In genomic region chr15:80137945-80138791, GRCm38 (mm10) we compare ENCODE assay signal across 9 mouse cellular contexts. TPM values are rescaled to one million over a fixed set of nuclear protein-coding genes. Genes with fewer than 3 reads are reported as not detected.
DNase-seq lines count a peak whose midpoint lies in the region; ATAC-seq and TF ChIP-seq lines count a peak whose summit lies in the region.
"Had no signal": no experiment of that assay in that cellular context is flagged by ENCODE, and none has a peak within 500 bp of the region (broad histone marks: within the 10 kb centered on the region; RNA-seq: fewer than 3 reads in every experiment).

No protein-coding gene starts in this region.

- H3K9me3 ChIP-seq in stomach, embryonic 15.5 days: no peaks in the 10 kb centered on the region
- H3K9me3 ChIP-seq: megakaryocyte, embryonic 14.5 days had no signal

- intact Hi-C loops in gastrocnemius, adult 2 months (cut with DNase I): no loop called here
- intact Hi-C loops in gastrocnemius, postnatal 14 days (cut with DNase I; ENCODE audit: low total_unique reads): no loop called here
- intact Hi-C loops in left cerebral cortex, adult 2 months (cut with DNase I): loop anchor here (2.0 to 5.0 kb wide), 2 partner anchors 35 to 89 kb away; partner anchors contain the start of gene Mgat3

- H3K4me2 ChIP-seq in stomach, embryonic 15.5 days: no peak overlapping the region

- ATAC-seq in stomach, embryonic 15.5 days (ENCODE audit: insufficient read depth, low FRiP score, low read depth): no peak

- no peak overlapping the region for H3K9ac ChIP-seq in stomach, embryonic 15.5 days

- peaks cover 40% of the 10 kb centered on the region for H3K4me1 ChIP-seq in stomach, embryonic 15.5 days

- 0 out of 2 replicates have a peak, but pooled peaks cover 13% of the 10 kb centered on the region for H3K36me3 ChIP-seq in stomach, embryonic 15.5 days

- no peaks in the 10 kb centered on the region for H3K27me3 ChIP-seq in stomach, embryonic 15.5 days (replicated peaks)
- H3K27me3 ChIP-seq: megakaryocyte, embryonic 14.5 days had no signal

- no peak overlapping the region for H3K4me3 ChIP-seq in gastrocnemius, adult 2 months
- H3K4me3 ChIP-seq in left cerebral cortex, adult 2 months: no peak overlapping the region
- no peak overlapping the region for H3K4me3 ChIP-seq in stomach, embryonic 15.5 days (replicated peaks)
- H3K4me3 ChIP-seq: megakaryocyte, embryonic 14.5 days had no signal

- WGBS in stomach, embryonic 15.5 days: 57% methylated on average over 17 of the region's 17 CpGs

- 0 out of 2 replicates have a peak, but pooled peaks have one; percentile 0 for TF ChIP-seq CTCF in gastrocnemius, adult 2 months (IDR thresholded peaks at IDR 0.05)
- no peak; the same call in 1 of the 2 replicates for TF ChIP-seq CTCF in left cerebral cortex, adult 2 months (IDR thresholded peaks at IDR 0.05)

- peak overlapping the region; percentile 65 for H3K27ac ChIP-seq in gastrocnemius, adult 2 months
- H3K27ac ChIP-seq in left cerebral cortex, adult 2 months: peak overlapping the region; percentile 73
- peak overlapping the region; percentile 77 for H3K27ac ChIP-seq in stomach, embryonic 15.5 days

- no peak for DNase-seq in gastrocnemius, adult 2 months
- DNase-seq in gastrocnemius, postnatal 14 days: no peak
- peak; percentile 87 for DNase-seq in right cerebral cortex, adult 18-20 months
- no peak for DNase-seq in right cerebral cortex, postnatal 4 days
- peak; percentile 67 to 72 for DNase-seq in left cerebral cortex, adult 2 months (ENCODE audit: extremely low spot score in 1 of 2, low spot score in 2 of 2)
- no peak for DNase-seq in kidney, postnatal 14 days
- no peak for DNase-seq in embryo, embryonic 10 days (ENCODE audit: low spot score)

RNA-seq across cellular contexts. Expression of gene Tab1, which starts 5.2 kb away (rescaled TPM):
- 10 to 100 TPM; 13.0 to 16.1 TPM for total RNA-seq in gastrocnemius, adult 2 months (2021)
- 10 to 100 TPM; 13.1 to 15.1 TPM for total RNA-seq in gastrocnemius, postnatal 14 days (2021)
- 10 to 100 TPM; 23.7 to 26.4 TPM for total RNA-seq in left cerebral cortex, adult 2 months (2021)
- polyA plus RNA-seq in stomach, embryonic 15.5 days (2015; fragmentation: Nextera tagmentation; extraction: Ambion mirVana): 29.5 and 33.2 TPM in 2 replicates

RNA-seq across cellular contexts. Expression of gene Mgat3, which starts 35.4 kb away (rescaled TPM):
- under 1 TPM; 0.61 to 0.78 TPM for total RNA-seq in gastrocnemius, adult 2 months (2021)
- total RNA-seq in gastrocnemius, postnatal 14 days (2021): 1 to 10 TPM; 1.3 to 3.1 TPM
- 100 to 1,000 TPM; 119 to 129 TPM for total RNA-seq in left cerebral cortex, adult 2 months (2021)
- 9.6 and 10.6 TPM in 2 replicates for polyA plus RNA-seq in stomach, embryonic 15.5 days (2015; fragmentation: Nextera tagmentation; extraction: Ambion mirVana)

RNA-seq across cellular contexts. Expression of gene Rpl3, which starts 46.5 kb away (rescaled TPM):
- 10 to 100 TPM; 38.6 to 51.4 TPM for total RNA-seq in gastrocnemius, adult 2 months (2021)
- 100 to 1,000 TPM; 129 to 167 TPM for total RNA-seq in gastrocnemius, postnatal 14 days (2021)
- total RNA-seq in left cerebral cortex, adult 2 months (2021): 100 to 1,000 TPM; 439 to 468 TPM
- 883 and 1,069 TPM in 2 replicates for polyA plus RNA-seq in stomach, embryonic 15.5 days (2015; fragmentation: Nextera tagmentation; extraction: Ambion mirVana)

RNA-seq across cellular contexts. Expression of gene Syngr1, which starts 47.0 kb away (rescaled TPM):
- total RNA-seq in gastrocnemius, adult 2 months (2021): 10 to 100 TPM; 46.1 to 46.4 TPM
- total RNA-seq in gastrocnemius, postnatal 14 days (2021): 10 to 100 TPM; 16.6 to 20.1 TPM
- total RNA-seq in left cerebral cortex, adult 2 months (2021): 100 to 1,000 TPM; 429 to 434 TPM
- polyA plus RNA-seq in stomach, embryonic 15.5 days (2015; fragmentation: Nextera tagmentation; extraction: Ambion mirVana): 32.8 and 34.7 TPM in 2 replicates

Comparison
In these comparisons a context has a peak if more than half of its experiments do, and no peak if none do; other contexts are left out.
1. DNase-seq: peak in right cerebral cortex, adult 18-20 months (single experiment) and left cerebral cortex, adult 2 months (2 of 2); none in gastrocnemius, adult 2 months (single experiment), gastrocnemius, postnatal 14 days (single experiment), right cerebral cortex, postnatal 4 days (single experiment), kidney, postnatal 14 days (single experiment) and embryo, embryonic 10 days (single experiment).
2. RNA of gene Mgat3, which starts 35.4 kb away (total RNA-seq): 119 to 129 TPM in left cerebral cortex, adult 2 months; 1.3 to 3.1 TPM in gastrocnemius, postnatal 14 days and 0.61 to 0.78 TPM in gastrocnemius, adult 2 months; every median in the first group is over 10 times any median in the second.
3. Peak in every context shown above with its lines, with median percentiles within 50 percentile points of each other: H3K27ac ChIP-seq.